Mouse (Mus musculus) CH12.LX (cell line): ENCODE measurements around the gene Znhit3. TPM values are rescaled to one million over a fixed set of nuclear protein-coding genes. Genes with fewer than 3 reads are reported as not detected.

Experiments
- DNase-seq: peaks from one replicate; pipeline ENCODE4 v3.0.0-alpha.2; 2013; ENCODE audit errors: extremely low read depth
- H3K27ac ChIP-seq: 2 replicates; pipeline ENCODE4 v1.5.1; 2012; ENCODE audit warnings: low read depth, mild to moderate bottlenecking, control low read depth, moderate library complexity; ENCODE audit not compliant: insufficient read depth
- H3K27me3 ChIP-seq: replicated peaks from 2 replicates; pipeline ENCODE3; 2012; ENCODE audit warnings: inconsistent platforms
- H3K36me3 ChIP-seq, 2 experiments: replicated peaks in 1 of 2; 2 replicates each; pipeline versions ENCODE3 to v1.6.1; 2012; ENCODE audit warnings: inconsistent platforms in 1 of 2, low read length in 1 of 2, mild to moderate bottlenecking in 1 of 2, mixed read lengths in 1 of 2, moderate library complexity in 1 of 2; ENCODE audit not compliant: control insufficient read depth in 1 of 2, insufficient read depth in 1 of 2
- H3K4me1 ChIP-seq, 2 experiments: 2 replicates each; pipeline ENCODE4 v1.6.1; 2012; ENCODE audit warnings: inconsistent platforms in 1 of 2, moderate library complexity in 1 of 2; ENCODE audit not compliant: insufficient read depth in 2 of 2, control insufficient read depth in 1 of 2
- H3K4me2 ChIP-seq: 2 replicates; pipeline ENCODE4 v1.6.1; 2012; ENCODE audit warnings: low read depth, mild to moderate bottlenecking, control low read depth; ENCODE audit not compliant: poor library complexity, insufficient read depth, severe bottlenecking
- H3K4me3 ChIP-seq, 3 experiments: fragments of 150-350 bp in 1 of 3; sonication (generic) in 1 of 3; replicated peaks in 1 of 3; 2 replicates each; pipeline versions ENCODE3 to v1.5.1; 2011 to 2012; ENCODE audit warnings: low read depth in 2 of 3, low read length in 2 of 3, mild to moderate bottlenecking in 2 of 3, moderate library complexity in 2 of 3, control low read depth in 1 of 3, improper control_type of control experiment in 1 of 3, inconsistent platforms in 1 of 3, mixed read lengths in 1 of 3; ENCODE audit not compliant: poor library complexity in 1 of 3
- H3K79me2 ChIP-seq: replicated peaks from 2 replicates; pipeline ENCODE4 v1.6.1; 2012; ENCODE audit warnings: mild to moderate bottlenecking, moderate library complexity; ENCODE audit not compliant: control insufficient read depth, poor library complexity, insufficient read depth, severe bottlenecking; ENCODE audit errors: extremely low read depth
- H3K9ac ChIP-seq: 2 replicates; pipeline ENCODE4 v1.6.1; 2012; ENCODE audit warnings: low read depth, mild to moderate bottlenecking, control low read depth, moderate library complexity; ENCODE audit not compliant: insufficient read depth
- H3K9me3 ChIP-seq: replicated peaks from 2 replicates; pipeline ENCODE3; 2012; ENCODE audit warnings: low read length, inconsistent platforms, mixed read lengths
- ELF1 ChIP-seq: IDR thresholded peaks from 2 replicates; pipeline ENCODE4 v1.6.1; 2014; ENCODE audit warnings: low read depth, mild to moderate bottlenecking, inconsistent platforms, low read length, improper control_type of control experiment
- ETS1 ChIP-seq: conservative IDR thresholded peaks from 2 replicates; pipeline ENCODE4 v1.6.1; 2012; ENCODE audit warnings: low read depth, mild to moderate bottlenecking, inconsistent platforms, low read length, improper control_type of control experiment, moderate library complexity
- GABPA ChIP-seq: IDR thresholded peaks from 2 replicates; pipeline ENCODE4 v1.6.1; 2012; ENCODE audit warnings: low read depth, low read length, improper control_type of control experiment, inconsistent platforms; ENCODE audit not compliant: insufficient replicate concordance
- HCFC1 ChIP-seq: IDR thresholded peaks from 2 replicates; pipeline ENCODE4 v1.6.1; 2012; ENCODE audit warnings: low read depth, mild to moderate bottlenecking, inconsistent platforms, low read length, improper control_type of control experiment
- MAFK ChIP-seq: IDR thresholded peaks from 2 replicates; pipeline ENCODE4 v1.6.1; 2011; ENCODE audit warnings: low read length, improper control_type of control experiment; ENCODE audit not compliant: insufficient replicate concordance
- MAZ ChIP-seq: IDR thresholded peaks from 2 replicates; pipeline ENCODE4 v1.6.1; 2012; ENCODE audit warnings: low read depth, mild to moderate bottlenecking, inconsistent platforms, low read length, improper control_type of control experiment, moderate library complexity
- MEF2A ChIP-seq: IDR thresholded peaks from 2 replicates; pipeline ENCODE4 v1.6.1; 2014; ENCODE audit warnings: low read depth, mild to moderate bottlenecking, inconsistent platforms, low read length, improper control_type of control experiment, borderline replicate concordance
- NELFE ChIP-seq: IDR thresholded peaks from 2 replicates; pipeline ENCODE4 v1.6.1; 2011; ENCODE audit warnings: low read depth, low read length, improper control_type of control experiment
- POLR2AphosphoS2 ChIP-seq: IDR thresholded peaks from 2 replicates; pipeline ENCODE4 v1.6.1; 2011; ENCODE audit warnings: low read depth, low read length, improper control_type of control experiment
- TBP ChIP-seq: conservative IDR thresholded peaks from 2 replicates; pipeline ENCODE4 v1.6.1; 2011; ENCODE audit warnings: low read depth, low read length, improper control_type of control experiment
- UBTF ChIP-seq: IDR thresholded peaks from 2 replicates; pipeline ENCODE4 v1.6.1; 2012; ENCODE audit warnings: low read depth, mild to moderate bottlenecking, inconsistent platforms, low read length, improper control_type of control experiment, moderate library complexity
- USF1 ChIP-seq: IDR thresholded peaks from 2 replicates; pipeline ENCODE4 v1.6.1; 2014; ENCODE audit warnings: low read depth, mild to moderate bottlenecking, inconsistent platforms, low read length, improper control_type of control experiment
- USF2 ChIP-seq: conservative IDR thresholded peaks from 2 replicates; pipeline ENCODE4 v1.6.1; 2011; ENCODE audit warnings: low read depth, low read length, improper control_type of control experiment
- ZKSCAN1 ChIP-seq: IDR thresholded peaks from 2 replicates; pipeline ENCODE4 v1.6.1; 2012; ENCODE audit warnings: low read depth, inconsistent platforms, low read length, improper control_type of control experiment, borderline replicate concordance
- dilution Hi-C: fragments of 300-500 bp; cut with MboI; formaldehyde crosslinking; loops from 2 replicates; pipeline ENCODE4 v1.14.3; 2020; ENCODE audit warnings: low sequenced_read_pairs; ENCODE audit not compliant: extremely low pct_unique_long_range_greater_than_20kb, extremely low pct_ligation_motif_present
- in situ Hi-C: fragments of 300-500 bp; cut with MboI; formaldehyde crosslinking; loops from 3 replicates; pipeline ENCODE4 v1.14.3; 2019; ENCODE audit warnings: low sequenced_read_pairs, low pct_ligation_motif_present, low pct_unique_long_range_greater_than_20kb, mixed read lengths
- polyA plus RNA-seq: library from polyadenylated mRNA; unstranded; fragments of >175 nt; gene quantifications from 2 replicates; pipeline ENCODE4 v1.2.1, GENCODE M21; 2012; ENCODE audit warnings: low read depth; ENCODE audit not compliant: insufficient read length
- total RNA-seq, 2 experiments: library from RNA; depleted of rRNA; stranded (reverse); fragments of 300-350 nt in 1 of 2; fragments of >200 nt in 1 of 2; gene quantifications; 2 replicates each; pipeline ENCODE4 v1.2.3; 2012 to 2014

The Znhit3 gene
- total and polyA plus RNA-seq, 3 experiments = 59.3 to 130 (median 62.9) TPM

- Histone ChIP-seq H3K9me3 (peaks cover 7% of the 10 kb centered on the region), H3K27me3 (peaks cover 80% of the 10 kb centered on the region), H3K27ac (no peak overlapping the region), H3K4me3 (no peak overlapping the region), H3K4me2 (no peak overlapping the region), H3K9ac (no peak overlapping the region), H3K36me3 (no peaks in the 10 kb centered on the region), H3K4me1 (no peaks in the 10 kb centered on the region), H3K79me2 (no peaks in the 10 kb centered on the region)
- in situ Hi-C loops = no loop called here
- no peak for TF ChIP-seq TBP
- no peak for TF ChIP-seq USF1
- no peak for TF ChIP-seq NELFE
- no peak for TF ChIP-seq HCFC1
- TF ChIP-seq MAFK = no peak
- no peak for TF ChIP-seq ELF1
- no peak for TF ChIP-seq ZKSCAN1
- TF ChIP-seq MAZ = no peak
- TF ChIP-seq ETS1 = no peak
- TF ChIP-seq UBTF = no peak
- dilution Hi-C loops = no loop called here
- DNase-seq = no peak
Observed at GRCm38 (mm10) chr11:84947206-84947605, 31.0 kb upstream of the Znhit3 start.

GRCm38 (mm10) chr11:84945841-84946240 is 29.7 kb upstream of the Znhit3 start:
- in situ Hi-C loops = no loop called here
- H3K4me3 ChIP-seq = no peak overlapping the region
- no peak for DNase-seq
- no peak overlapping the region for H3K9ac ChIP-seq
- H3K9me3 ChIP-seq = peaks cover 7% of the 10 kb centered on the region
- no peak overlapping the region for H3K4me2 ChIP-seq
- TF ChIP-seq MEF2A (no peak), GABPA (no peak), USF2 (no peak), ZKSCAN1 (no peak), ELF1 (no peak), POLR2AphosphoS2 (no peak)
- H3K79me2 ChIP-seq = no peaks in the 10 kb centered on the region
- H3K27me3 ChIP-seq = peaks cover 71% of the 10 kb centered on the region
- H3K36me3 ChIP-seq = no peaks in the 10 kb centered on the region
- H3K27ac ChIP-seq = no peak overlapping the region
- dilution Hi-C loops = no loop called here
- no peaks in the 10 kb centered on the region for H3K4me1 ChIP-seq
